Mouse (Mus musculus) CH12.LX (cell line): ENCODE data around the gene Arhgef28.

ENCODE experiments used
- CTCF ChIP-seq, 2 experiments: IDR thresholded peaks in 1 of 2; conservative IDR thresholded peaks in 1 of 2; 2 replicates each; pipeline ENCODE4 v1.5.1; 2011 to 2012; ENCODE audit warnings: low read depth in 2 of 2, low read length in 2 of 2, improper control_type of control experiment in 1 of 2, inconsistent platforms in 1 of 2, mild to moderate bottlenecking in 1 of 2, moderate library complexity in 1 of 2
- EP300 ChIP-seq: IDR thresholded peaks from 2 replicates; pipeline ENCODE4 v1.6.1; 2011; ENCODE audit warnings: low read length, improper control_type of control experiment
- JUND ChIP-seq: conservative IDR thresholded peaks from 2 replicates; pipeline ENCODE4 v1.6.1; 2011; ENCODE audit warnings: low read depth, low read length, improper control_type of control experiment
- MEF2A ChIP-seq: IDR thresholded peaks from 2 replicates; pipeline ENCODE4 v1.6.1; 2014; ENCODE audit warnings: low read depth, mild to moderate bottlenecking, inconsistent platforms, low read length, improper control_type of control experiment, borderline replicate concordance
- POLR2A ChIP-seq: IDR thresholded peaks from 2 replicates; pipeline ENCODE4 v1.6.1; 2011; ENCODE audit warnings: low read depth, mild to moderate bottlenecking, improper control_type of control experiment, low read length
- RCOR1 ChIP-seq: conservative IDR thresholded peaks from 2 replicates; pipeline ENCODE4 v1.6.1; 2012; ENCODE audit warnings: low read depth, mild to moderate bottlenecking, inconsistent platforms, low read length, improper control_type of control experiment
- SMC3 ChIP-seq: IDR thresholded peaks from 2 replicates; pipeline ENCODE4 v1.6.1; 2011; ENCODE audit warnings: low read depth, low read length, improper control_type of control experiment
- TCF12 ChIP-seq: IDR thresholded peaks from 2 replicates; pipeline ENCODE4 v1.6.1; 2014; ENCODE audit warnings: low read depth, mild to moderate bottlenecking, inconsistent platforms, low read length, improper control_type of control experiment
- UBTF ChIP-seq: IDR thresholded peaks from 2 replicates; pipeline ENCODE4 v1.6.1; 2012; ENCODE audit warnings: low read depth, mild to moderate bottlenecking, inconsistent platforms, low read length, improper control_type of control experiment, moderate library complexity
- ZKSCAN1 ChIP-seq: IDR thresholded peaks from 2 replicates; pipeline ENCODE4 v1.6.1; 2012; ENCODE audit warnings: low read depth, inconsistent platforms, low read length, improper control_type of control experiment, borderline replicate concordance
- ZMIZ1 ChIP-seq: IDR thresholded peaks from 2 replicates; pipeline ENCODE4 v1.6.1; 2012; ENCODE audit warnings: low read depth, mild to moderate bottlenecking, inconsistent platforms, low read length, improper control_type of control experiment
- ZNF384 ChIP-seq: IDR thresholded peaks from 2 replicates; pipeline ENCODE4 v1.6.1; 2012; ENCODE audit warnings: low read depth, low read length, improper control_type of control experiment, inconsistent platforms

GRCm38 (mm10) chr13:98132951-98133350 lies 73.3 kb downstream of the Arhgef28 start:
- no peak for TF ChIP-seq POLR2A
- TF ChIP-seq CTCF (conservative IDR thresholded peaks at IDR 0.05 in 1 of 2, IDR thresholded peaks at IDR 0.05 in 1 of 2; ENCODE audit: low read depth in 2 of 2, low read length in 2 of 2): no peak
- no peak for TF ChIP-seq EP300
- no peak for TF ChIP-seq ZKSCAN1
- TF ChIP-seq UBTF: no peak
- TF ChIP-seq MEF2A: no peak
- TF ChIP-seq TCF12: no peak
- TF ChIP-seq RCOR1: no peak
- TF ChIP-seq JUND: no peak
- TF ChIP-seq ZNF384: no peak
- TF ChIP-seq SMC3: no peak
- TF ChIP-seq ZMIZ1: no peak
